Mouse (Mus musculus) liver, embryonic 14.5 days (tissue): ENCODE results near the gene Gnai3. TPM values are rescaled to one million over a fixed set of nuclear protein-coding genes. Genes with fewer than 3 reads are reported as not detected.

ENCODE experiments used
- ATAC-seq: fragments of 200-750 bp; cut with Nextera tagmentation; 2 replicates; pipeline ENCODE4 v1.8.0; 2017; ENCODE audit warnings: moderate number of reproducible peaks, mild to moderate bottlenecking, moderate library complexity; ENCODE audit not compliant: insufficient read depth
- DNase-seq, 3 experiments: peaks; one replicate each; pipeline ENCODE4 v3.0.0-alpha.2; 2012 to 2013; ENCODE audit warnings: low read depth in 3 of 3, low spot score in 3 of 3
- H3K27ac ChIP-seq: fragments of 300-500 bp; sonication (generic); 2 replicates; pipeline ENCODE4 v1.5.1; 2014; ENCODE audit warnings: moderate library complexity, mild to moderate bottlenecking, control low read depth, inconsistent platforms
- H3K27me3 ChIP-seq: fragments of 300-500 bp; sonication (generic); 2 replicates; pipeline ENCODE4 v1.6.1; 2014; ENCODE audit warnings: mild to moderate bottlenecking, low read length, moderate library complexity; ENCODE audit not compliant: control insufficient read depth, insufficient read depth
- H3K36me3 ChIP-seq: fragments of 300-500 bp; sonication (generic); replicated peaks from 2 replicates; pipeline ENCODE4 v1.6.1; 2014; ENCODE audit warnings: low read depth; ENCODE audit not compliant: control insufficient read depth, insufficient read depth
- H3K4me1 ChIP-seq, 2 experiments: fragments of 200-500 bp in 1 of 2; fragments of 300-500 bp in 1 of 2; sonication (generic) in 1 of 2; replicated peaks; 2 replicates each; pipeline ENCODE4 v1.6.1; 2012 to 2014; ENCODE audit warnings: antibody characterized with exemption in 1 of 2, inconsistent platforms in 1 of 2, low read length in 1 of 2; ENCODE audit not compliant: control insufficient read depth in 2 of 2, insufficient read depth in 2 of 2
- H3K4me2 ChIP-seq: fragments of 300-500 bp; sonication (generic); 2 replicates; pipeline ENCODE4 v1.6.1; 2014; ENCODE audit warnings: low read depth, mild to moderate bottlenecking, control low read depth, moderate library complexity
- H3K4me3 ChIP-seq, 2 experiments: fragments of 200-500 bp in 1 of 2; fragments of 300-500 bp in 1 of 2; sonication (generic) in 1 of 2; 2 replicates each; pipeline ENCODE4 v1.5.1; 2012 to 2014; ENCODE audit warnings: low read depth in 2 of 2, low read length in 2 of 2, mild to moderate bottlenecking in 2 of 2, control low read depth in 1 of 2, inconsistent platforms in 1 of 2, moderate library complexity in 1 of 2; ENCODE audit not compliant: insufficient read depth in 1 of 2
- H3K9ac ChIP-seq: fragments of 300-500 bp; sonication (generic); replicated peaks from 2 replicates; pipeline ENCODE4 v1.6.1; 2014; ENCODE audit warnings: mild to moderate bottlenecking, control low read depth, moderate library complexity
- H3K9me3 ChIP-seq: fragments of 300-500 bp; sonication (generic); 2 replicates; pipeline ENCODE4 v1.6.1; 2016; ENCODE audit warnings: low read length, mixed read lengths; ENCODE audit not compliant: control insufficient read depth
- CTCF ChIP-seq: IDR thresholded peaks from 2 replicates; pipeline ENCODE4 v1.5.1; 2016; ENCODE audit warnings: antibody characterized with exemption, low read depth, control low read depth
- EP300 ChIP-seq: IDR thresholded peaks from 2 replicates; pipeline ENCODE4 v1.6.1; 2016; ENCODE audit warnings: antibody characterized with exemption, low read depth
- whole genome bisulfite sequencing: fragments of 180-500 bp; shearing (Covaris S2); extraction: QIAGEN DNeasy Blood & Tissue Kit; methylation state at CpG from one replicate; pipeline ENCODE4 v1.1.7; 2014; ENCODE audit not compliant: insufficient replicate concordance; 5-methylcytosine and 5-hydroxymethylcytosine counted together
- polyA plus RNA-seq, 2 experiments: library from polyadenylated mRNA; depleted of rRNA in 1 of 2; stranded (reverse) in 1 of 2; unstranded in 1 of 2; fragments of >200 nt; fragmentation: Nextera tagmentation in 1 of 2; extraction: Ambion mirVana in 1 of 2; gene quantifications; 2 replicates each; pipeline versions ENCODE4 v1.2.1 to v1.2.3; 2012 to 2014

Gene Gnai3
- polyA plus RNA-seq, 2 experiments: 28.7 to 58.0 TPM

- Histone ChIP-seq H3K4me3 (no peak overlapping the region), H3K36me3 (no peaks in the 10 kb centered on the region), H3K9me3 (no peaks in the 10 kb centered on the region), H3K9ac (peak overlapping the region; percentile 50), H3K4me2 (peak overlapping the region; percentile 68), H3K27ac (peak overlapping the region; percentile 93), H3K27me3 (no peaks in the 10 kb centered on the region), H3K4me1 (peaks cover 59 to 66% of the 10 kb centered on the region in 2 experiments)
- ATAC-seq (no peak), DNase-seq (no peak)
- 67% methylated on average over 12 of the region's 12 CpGs for WGBS
- no peak for TF ChIP-seq CTCF
Observed at GRCm38 (mm10) chr3:108094976-108095760, 50.8 kb downstream of the Gnai3 start.

GRCm38 (mm10) chr3:108094146-108094545, 51.8 kb downstream of the Gnai3 start:
- Histone ChIP-seq H3K27me3 (no peaks in the 10 kb centered on the region), H3K4me3 (no peak overlapping the region), H3K36me3 (no peaks in the 10 kb centered on the region), H3K9me3 (no peaks in the 10 kb centered on the region), H3K9ac (no peak overlapping the region; the same call in 1 of the 2 replicates), H3K4me2 (no peak overlapping the region), H3K27ac (no peak overlapping the region), H3K4me1 (peaks cover 53 to 62% of the 10 kb centered on the region in 2 experiments)
- TF ChIP-seq CTCF: no peak
- TF ChIP-seq EP300: no peak
- no peak for ATAC-seq
- no peak for DNase-seq
- WGBS: 74% methylated on average over 1 of the region's 1 CpGs

- Histone ChIP-seq H3K27ac (no peak overlapping the region), H3K36me3 (no peaks in the 10 kb centered on the region), H3K9me3 (no peaks in the 10 kb centered on the region), H3K4me2 (no peak overlapping the region), H3K4me3 (no peak overlapping the region), H3K4me1 (peaks cover 45 to 53% of the 10 kb centered on the region in 2 experiments), H3K27me3 (no peaks in the 10 kb centered on the region), H3K9ac (no peak overlapping the region)
- ATAC-seq: no peak
- WGBS: 62% methylated on average over 6 of the region's 6 CpGs
- no peak for DNase-seq
- TF ChIP-seq EP300 (no peak), CTCF (no peak)
Observed at GRCm38 (mm10) chr3:108093306-108093705, 52.6 kb downstream of the Gnai3 start.

- H3K27ac ChIP-seq: no peak within 1 kb of the TSS
- H3K9me3 ChIP-seq: no peaks in the 10 kb centered on the region
- H3K4me1 ChIP-seq: peaks cover 39 to 47% of the 10 kb centered on the region in 2 experiments
- H3K36me3 ChIP-seq: no peaks in the 10 kb centered on the region
- WGBS: 81% methylated on average over 15 of the region's 15 CpGs
- H3K4me2 ChIP-seq: no peak within 1 kb of the TSS
- no peaks in the 10 kb centered on the region for H3K27me3 ChIP-seq
- no peak within 1 kb of the TSS for H3K9ac ChIP-seq
- no peak within 1 kb of the TSS for H3K4me3 ChIP-seq
- TF ChIP-seq CTCF: no peak
- TF ChIP-seq EP300: no peak
- ATAC-seq (no peak), DNase-seq (no peak)
Observed at GRCm38 (mm10) chr3:108092536-108093115, 53.3 kb downstream of the Gnai3 start, which contains the start of gene Gnat2. TSS of gene Gnat2 (plus strand) at chr3:108092789.

DNA sequence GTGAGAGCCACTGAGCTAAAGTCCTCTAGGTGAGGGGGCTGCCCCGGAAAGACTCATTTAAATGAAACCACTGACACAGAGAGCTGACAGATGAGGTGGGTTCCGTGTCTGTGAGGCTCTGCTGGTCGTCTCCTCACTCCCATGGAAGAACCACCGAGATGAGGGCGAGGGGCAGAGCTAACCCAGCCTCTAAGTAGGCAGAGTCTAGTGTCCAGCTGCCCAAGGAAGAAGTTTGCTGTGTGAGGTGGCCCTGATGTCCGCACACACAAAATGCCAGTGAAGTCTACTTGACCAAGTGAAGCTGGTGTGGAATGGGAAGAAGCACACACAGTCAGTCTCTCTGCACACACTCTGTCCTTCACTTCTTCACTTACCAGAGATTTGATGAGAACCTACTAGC, 53.9 kb downstream of the Gnai3 start:
- Histone ChIP-seq H3K4me1 (peaks cover 39 to 45% of the 10 kb centered on the region in 2 experiments), H3K9me3 (no peaks in the 10 kb centered on the region), H3K4me2 (no peak overlapping the region), H3K27ac (no peak overlapping the region), H3K4me3 (no peak overlapping the region), H3K27me3 (no peaks in the 10 kb centered on the region), H3K9ac (no peak overlapping the region), H3K36me3 (no peaks in the 10 kb centered on the region)
- TF ChIP-seq CTCF (no peak), EP300 (no peak)
- no peak for ATAC-seq
- WGBS: 60% methylated on average over 6 of the region's 6 CpGs
- no peak for DNase-seq
